ENCODE assay signal across 9 mouse cellular contexts in the genomic region with DNA sequence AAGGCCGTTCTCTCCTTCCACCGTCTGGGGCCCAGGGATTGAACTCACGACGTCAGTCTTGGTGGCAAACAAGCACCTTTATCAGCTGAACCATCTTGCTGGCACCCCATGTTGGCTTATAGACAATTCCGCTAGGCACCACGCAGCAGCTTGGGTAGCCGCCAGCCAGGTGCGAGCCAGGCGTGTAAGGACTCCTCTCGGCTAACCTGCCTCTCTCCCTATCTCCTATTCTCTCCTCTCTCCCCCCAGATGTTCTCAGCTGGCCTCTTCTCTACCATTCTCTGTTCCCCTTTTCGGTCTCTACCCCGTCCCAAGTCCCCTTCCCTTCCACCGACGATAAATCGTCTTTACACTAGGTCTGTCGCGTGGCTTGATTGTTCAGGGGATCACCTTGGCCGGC. TPM values are rescaled to one million over a fixed set of nuclear protein-coding genes. Genes with fewer than 3 reads are reported as not detected.
A peak's percentile ranks its signal among the peaks of the same experiment; 100 is the strongest.
DNase-seq lines count a peak whose midpoint lies in the region; ATAC-seq and TF ChIP-seq lines count a peak whose summit lies in the region.
"Had no signal": no experiment of that assay in that cellular context is flagged by ENCODE, and none has a peak within 500 bp of the region (broad histone marks: within the 10 kb centered on the region; RNA-seq: fewer than 3 reads in every experiment).

No protein-coding gene starts in this region.

- 20% methylated on average over 18 of the region's 18 CpGs for WGBS in heart, adult 2 months
- 15% methylated on average over 18 of the region's 18 CpGs for WGBS in heart, postnatal 0 days

- no peaks in the 10 kb centered on the region for H3K27me3 ChIP-seq in heart, adult 2 months (ENCODE audit: control insufficient read depth, insufficient read depth, low read length)
- H3K27me3 ChIP-seq in G1E (ENCODE audit: insufficient read depth, low read length), result peaks cover 11% of the 10 kb centered on the region; the same call in 1 of the 2 replicates
- H3K27me3 ChIP-seq in heart, postnatal 0 days (ENCODE audit: control insufficient read depth, insufficient read depth, low read length), result no peaks in the 10 kb centered on the region
- H3K27me3 ChIP-seq: Patski had no signal

- H3K4me3 ChIP-seq in heart, adult 2 months, result peak overlapping the region; percentile 98
- peak overlapping the region; percentile 99 for H3K4me3 ChIP-seq in G1E (ENCODE audit: low read depth, low read length)
- H3K4me3 ChIP-seq in heart, postnatal 0 days (ENCODE audit: low read depth, low read length), result peak overlapping the region; percentile 77

- no peaks in the 10 kb centered on the region for H3K36me3 ChIP-seq in heart, adult 2 months (ENCODE audit: control insufficient read depth, insufficient read depth, low read length)
- peaks cover 36% of the 10 kb centered on the region for H3K36me3 ChIP-seq in G1E (replicated peaks)
- H3K36me3 ChIP-seq in heart, postnatal 0 days (replicated peaks; ENCODE audit: control insufficient read depth, insufficient read depth, low read length), result peaks cover 11% of the 10 kb centered on the region; the same call in 1 of the 2 replicates

- no peak for TF ChIP-seq POLR2A in heart, adult 2 months (IDR thresholded peaks at IDR 0.05; ENCODE audit: insufficient read depth, low read depth, low read length)

- ATAC-seq in G1E (ENCODE audit: extremely low read depth, insufficient number of reproducible peaks, low FRiP score, poor library complexity, severe bottlenecking), result no peak
- no peak for ATAC-seq in heart, postnatal 0 days (ENCODE audit: insufficient read depth, low read depth)
- peak; percentile 20 for ATAC-seq in megakaryocyte, adult 5-6 weeks (ENCODE audit: poor library complexity, severe bottlenecking)

- H3K9ac ChIP-seq in heart, adult 2 months (ENCODE audit: low read depth, low read length), result peak overlapping the region; percentile 52
- H3K9ac ChIP-seq in heart, postnatal 0 days (replicated peaks; ENCODE audit: low read depth, low read length), result peak overlapping the region; percentile 66

- no peak for TF ChIP-seq EP300 in heart, adult 2 months (IDR thresholded peaks at IDR 0.05; ENCODE audit: insufficient read depth, low read depth, low read length)
- no peak for TF ChIP-seq EP300 in heart, postnatal 0 days (IDR thresholded peaks at IDR 0.05; ENCODE audit: low read depth)

- H3K79me2 ChIP-seq in heart, adult 2 months (replicated peaks; ENCODE audit: control insufficient read depth, insufficient read depth, low read length), result no peaks in the 10 kb centered on the region

- no peak for DNase-seq in heart, adult 2 months
- no peak for DNase-seq in heart, adult 9 months (ENCODE audit: low spot score in 2 of 2)
- DNase-seq in G1E (ENCODE audit: low spot score), result peak; percentile 33
- no peak for DNase-seq in heart, postnatal 0 days (ENCODE audit: low spot score)
- DNase-seq in T-cell, adult 2 months (ENCODE audit: low spot score), result no peak
- no peak for DNase-seq in natural killer cell, adult 2 months (ENCODE audit: low spot score in 2 of 2)
- DNase-seq in thymus, adult 18-20 months, result no peak

- no peak for TF ChIP-seq CTCF in heart, adult 2 months (IDR thresholded peaks at IDR 0.05)
- TF ChIP-seq CTCF in G1E (IDR thresholded peaks at IDR 0.05; ENCODE audit: low read depth, low read length), result no peak
- no peak for TF ChIP-seq CTCF in heart, postnatal 0 days (IDR thresholded peaks at IDR 0.05; ENCODE audit: low read depth)

- peaks cover 6% of the 10 kb centered on the region for H3K9me3 ChIP-seq in G1E (replicated peaks)
- H3K9me3 ChIP-seq in heart, postnatal 0 days (replicated peaks; ENCODE audit: control insufficient read depth, low read length), result no peaks in the 10 kb centered on the region

- intact Hi-C loops in heart, adult 2 months (cut with DNase I), result no loop called here

- peaks cover 2% of the 10 kb centered on the region; the same call in 1 of the 2 replicates for H3K4me1 ChIP-seq in heart, adult 2 months (ENCODE audit: control insufficient read depth, insufficient read depth, low read length)
- peaks cover 45% of the 10 kb centered on the region for H3K4me1 ChIP-seq in G1E (ENCODE audit: insufficient read depth, low read depth, low read length)
- peaks cover 15% of the 10 kb centered on the region for H3K4me1 ChIP-seq in heart, postnatal 0 days (ENCODE audit: control insufficient read depth, insufficient read depth)

- peak overlapping the region; percentile 57; the same call in 1 of the 2 replicates for H3K27ac ChIP-seq in heart, adult 2 months
- 0 out of 2 replicates have a peak overlapping the region, but pooled peaks have one; percentile 43 for H3K27ac ChIP-seq in heart, postnatal 0 days (ENCODE audit: low read depth)

- H3K4me2 ChIP-seq in heart, postnatal 0 days (ENCODE audit: low read depth, low read length), result peak overlapping the region; percentile 95

RNA-seq across cellular contexts. Expression of gene Ddost, which starts 0.8 kb away (rescaled TPM):
- total RNA-seq in heart, adult 2 months (2021), result 10 to 100 TPM; 63.2 to 68.9 TPM
- 84.4 and 96.9 TPM in 2 replicates for polyA plus RNA-seq in heart, adult 2 months (2012; rRNA removed)
- total RNA-seq in G1E (2014; fragmentation: Nextera tagmentation), result 159 and 162 TPM in 2 replicates
- 63.3 and 81.3 TPM in 2 replicates for total RNA-seq in G1E (2017)
- polyA plus RNA-seq in G1E (2012), result 93.2 and 99.4 TPM in 2 replicates
- 163 and 216 TPM in 2 replicates for total RNA-seq in heart, postnatal 0 days (2014; rRNA removed; ENCODE audit: low replicate concordance)
- polyA plus RNA-seq in heart, postnatal 0 days (2015; fragmentation: Nextera tagmentation; extraction: Ambion mirVana), result 146 and 150 TPM in 2 replicates
- total RNA-seq in megakaryocyte, adult 5-6 weeks (2015), result 137 and 143 TPM in 2 replicates
- total RNA-seq in megakaryocyte, adult 5-6 weeks (2017), result 100 and 102 TPM in 2 replicates

RNA-seq across cellular contexts. Expression of gene Pink1, which starts 22.4 kb away (rescaled TPM):
- total RNA-seq in heart, adult 2 months (2021), result 100 to 1,000 TPM; 719 to 844 TPM
- 423 and 554 TPM in 2 replicates for polyA plus RNA-seq in heart, adult 2 months (2012; rRNA removed)
- 9.3 and 15.0 TPM in 2 replicates for total RNA-seq in G1E (2014; fragmentation: Nextera tagmentation)
- 19.4 and 27.0 TPM in 2 replicates for total RNA-seq in G1E (2017)
- 26.5 and 30.1 TPM in 2 replicates for polyA plus RNA-seq in G1E (2012)
- total RNA-seq in heart, postnatal 0 days (2014; rRNA removed; ENCODE audit: low replicate concordance), result 302 and 330 TPM in 2 replicates
- polyA plus RNA-seq in heart, postnatal 0 days (2015; fragmentation: Nextera tagmentation; extraction: Ambion mirVana), result 152 and 159 TPM in 2 replicates
- 26.9 and 31.8 TPM in 2 replicates for total RNA-seq in megakaryocyte, adult 5-6 weeks (2015)
- 29.8 and 32.2 TPM in 2 replicates for total RNA-seq in megakaryocyte, adult 5-6 weeks (2017)

RNA-seq across cellular contexts. Expression of gene Kif17, which starts 53.5 kb away (rescaled TPM):
- total RNA-seq in heart, adult 2 months (2021), result under 1 TPM in 1 of 2 experiments, not detected in 1; 0.18 TPM
- polyA plus RNA-seq in heart, adult 2 months (2012; rRNA removed), result 0.29 and 0.55 TPM in 2 replicates
- total RNA-seq in G1E (2014; fragmentation: Nextera tagmentation), result not detected in 2 replicates
- 0.16 TPM in 1 of 2 replicates, not detected in the other for total RNA-seq in G1E (2017)
- polyA plus RNA-seq in G1E (2012), result 0.13 and 0.16 TPM in 2 replicates
- 0.08 and 0.11 TPM in 2 replicates for total RNA-seq in heart, postnatal 0 days (2014; rRNA removed; ENCODE audit: low replicate concordance)
- 0.11 and 0.14 TPM in 2 replicates for polyA plus RNA-seq in heart, postnatal 0 days (2015; fragmentation: Nextera tagmentation; extraction: Ambion mirVana)
- total RNA-seq in megakaryocyte, adult 5-6 weeks (2015), result 0.13 and 0.25 TPM in 2 replicates
- total RNA-seq in megakaryocyte, adult 5-6 weeks (2017), result 0.12 and 0.59 TPM in 2 replicates

RNA-seq across cellular contexts. Expression of gene Sh2d5, which starts 53.5 kb away (rescaled TPM):
- total RNA-seq in heart, adult 2 months (2021), result not detected
- polyA plus RNA-seq in heart, adult 2 months (2012; rRNA removed), result 0.16 and 0.20 TPM in 2 replicates
- total RNA-seq in G1E (2014; fragmentation: Nextera tagmentation), result 0.68 and 2.0 TPM in 2 replicates
- 0.55 and 0.99 TPM in 2 replicates for total RNA-seq in G1E (2017)
- polyA plus RNA-seq in G1E (2012), result 0.61 and 0.81 TPM in 2 replicates
- 1.4 TPM in 1 of 2 replicates, not detected in the other for total RNA-seq in heart, postnatal 0 days (2014; rRNA removed; ENCODE audit: low replicate concordance)
- polyA plus RNA-seq in heart, postnatal 0 days (2015; fragmentation: Nextera tagmentation; extraction: Ambion mirVana), result 0.07 and 0.18 TPM in 2 replicates
- total RNA-seq in megakaryocyte, adult 5-6 weeks (2015), result 1.5 and 2.4 TPM in 2 replicates
- total RNA-seq in megakaryocyte, adult 5-6 weeks (2017), result 1.2 and 1.3 TPM in 2 replicates
